Mouse (Mus musculus) stomach, postnatal 0 days (tissue): ENCODE measurements around the gene Megf8.

ENCODE experiments used
- CTCF ChIP-seq: IDR thresholded peaks from 2 replicates; pipeline ENCODE4 v1.5.1; 2016; ENCODE audit warnings: antibody characterized with exemption, low read depth, mild to moderate bottlenecking, moderate library complexity
- EP300 ChIP-seq: optimal IDR thresholded peaks from 2 replicates; pipeline ENCODE3; 2016; ENCODE audit warnings: antibody characterized with exemption

DNA sequence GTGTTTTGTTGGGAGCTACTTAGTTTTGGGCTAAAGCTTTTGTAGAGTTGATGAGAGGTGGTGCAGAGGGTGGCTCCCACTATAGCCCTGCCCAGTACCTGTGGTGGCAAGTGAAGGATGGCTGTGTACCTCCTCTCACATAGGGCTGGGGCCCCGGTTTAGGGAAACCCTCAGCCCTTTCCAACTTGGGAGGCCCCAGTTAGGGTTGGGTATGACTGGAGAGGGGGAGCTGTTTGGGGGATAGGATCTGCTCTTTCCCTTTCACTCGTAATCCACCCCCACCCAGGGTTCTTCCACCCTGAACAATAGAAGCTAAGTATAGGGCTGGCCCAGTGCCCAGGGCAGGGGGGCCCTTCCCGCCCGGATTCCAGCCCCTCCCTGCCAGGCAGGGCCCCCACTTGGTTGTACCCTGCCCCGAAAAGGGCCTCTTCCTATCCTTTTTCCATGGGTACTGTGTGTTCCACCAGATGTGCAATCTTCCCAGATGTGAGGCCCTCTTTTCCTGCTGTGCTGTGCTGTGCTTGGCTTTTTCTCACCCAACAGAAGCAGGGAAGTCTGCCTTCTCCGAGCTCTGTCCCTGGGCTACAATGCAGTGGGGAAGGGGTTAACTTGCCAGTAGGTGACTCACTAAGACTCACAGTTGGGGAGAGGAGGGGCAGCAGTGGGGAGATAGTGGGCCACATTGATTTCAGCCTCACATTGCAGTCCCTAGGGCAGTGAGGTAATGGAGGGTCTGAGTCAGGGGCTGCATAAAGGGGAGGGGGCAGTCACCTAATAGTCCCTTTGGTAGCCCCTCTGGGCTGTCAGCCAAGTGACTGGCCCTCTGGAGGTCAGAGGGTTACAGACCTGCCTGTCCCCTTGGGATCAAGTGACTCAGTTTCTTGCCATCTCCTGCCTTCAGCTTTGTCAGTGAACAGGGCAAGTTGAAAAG is 36.8 kb upstream of the Megf8 start:
- TF ChIP-seq CTCF (peak; percentile 8; the same call in 1 of the 2 replicates), EP300 (no peak)
